Mouse (Mus musculus): Measurements from ENCODE around the gene Fzd10.

Fzd10 gene

DNA sequence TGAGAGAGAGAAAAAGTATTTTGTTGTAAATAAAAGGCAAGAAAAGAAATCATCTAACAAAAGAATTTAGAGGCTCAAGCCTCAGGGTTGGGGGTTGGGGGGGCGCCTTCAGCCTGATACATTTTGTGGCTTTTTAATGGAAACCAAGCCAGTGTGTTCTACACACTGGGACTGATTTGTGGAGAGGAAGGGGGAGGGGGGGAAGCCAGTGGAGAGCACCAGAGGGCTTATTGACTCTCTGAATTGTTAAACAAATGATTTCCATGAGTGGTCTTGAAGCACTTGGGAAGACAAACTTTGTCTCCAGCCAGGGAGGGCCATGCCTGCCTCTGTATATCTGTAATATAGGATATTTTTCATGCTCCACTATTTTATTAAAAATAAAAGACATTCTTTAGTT lies 3.0 kb downstream of the Fzd10 start:
- no peak for DNase-seq

DNA sequence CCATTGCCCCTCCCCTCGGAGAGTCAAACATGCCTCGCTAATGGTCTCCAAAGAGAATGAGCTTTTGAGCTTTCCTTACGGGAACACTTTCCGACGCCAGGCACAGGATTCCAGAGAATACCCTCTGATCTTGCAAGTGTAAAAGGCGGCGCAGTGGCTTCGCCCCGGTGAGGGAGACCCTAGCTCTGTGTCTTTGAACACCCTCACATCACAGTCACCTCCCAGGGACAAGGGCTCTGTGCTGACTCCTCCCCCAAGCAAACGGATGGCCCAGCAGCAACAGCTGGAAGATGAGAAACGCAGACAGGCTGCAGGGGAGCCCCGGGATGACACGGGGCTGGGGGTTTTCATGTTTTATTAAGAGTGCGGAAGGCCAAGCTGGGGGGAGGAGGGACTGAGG lies 6.0 kb downstream of the Fzd10 start:
- DNase-seq = no peak

DNA sequence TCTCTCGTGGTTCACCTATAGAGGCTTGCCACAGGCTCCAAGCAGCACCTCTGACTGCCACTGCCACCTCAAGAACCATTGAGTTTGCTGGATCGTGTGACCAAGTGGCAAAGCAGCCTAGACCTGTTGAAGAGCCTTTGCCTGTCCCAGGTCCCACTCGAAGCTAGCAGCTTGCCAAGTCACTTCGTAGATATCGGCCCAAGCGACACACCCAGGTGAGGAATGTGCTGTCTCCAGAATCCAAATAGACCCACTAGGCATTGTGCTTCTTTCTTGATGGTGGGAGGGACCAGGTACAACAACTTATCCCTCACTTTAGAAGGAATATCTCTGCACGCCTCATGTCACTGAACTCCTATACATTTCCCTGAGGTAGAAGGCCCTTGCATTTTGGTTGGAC lies 8.4 kb downstream of the Fzd10 start:
- DNase-seq = no peak

DNA sequence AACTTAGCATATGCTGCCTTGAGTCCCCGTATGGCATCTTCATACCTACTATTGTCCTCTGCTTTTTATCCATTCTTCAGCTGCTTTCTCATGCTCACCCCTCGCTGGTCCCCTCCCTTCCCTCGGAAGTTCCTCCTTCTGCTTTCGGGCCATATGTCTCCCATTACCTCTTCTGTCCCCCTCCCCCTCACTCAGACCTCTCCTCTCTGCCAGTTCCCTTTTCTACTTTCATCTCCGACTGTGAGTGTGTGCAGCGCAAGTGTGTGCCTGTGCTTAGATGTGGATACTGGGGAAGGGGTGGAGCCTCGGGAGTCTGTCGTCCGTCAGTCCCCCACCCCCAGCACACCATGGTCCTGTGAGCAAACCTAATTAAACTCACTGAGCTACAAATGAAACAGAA lies 17.0 kb downstream of the Fzd10 start:
- no peak for DNase-seq

DNA sequence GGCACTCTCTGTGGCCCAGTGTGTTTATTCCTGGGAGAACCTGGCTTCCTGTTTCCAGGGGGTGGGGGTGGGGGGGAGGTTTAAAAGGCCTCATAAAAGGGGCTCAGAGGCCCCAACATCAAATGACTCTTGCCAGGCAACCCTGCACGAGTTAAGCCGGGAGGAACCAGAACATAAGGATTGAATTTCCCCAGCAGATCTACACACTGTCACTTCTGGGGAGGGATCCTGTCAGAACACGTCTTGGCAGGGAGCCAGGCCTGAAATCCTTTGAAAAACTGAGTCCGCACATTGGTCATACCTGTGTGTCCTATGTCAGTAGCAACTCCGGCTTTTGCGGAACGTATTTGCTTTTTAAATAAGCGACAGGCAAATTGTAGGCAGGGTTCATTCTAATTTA lies 19.3 kb downstream of the Fzd10 start:
- DNase-seq = no peak

DNA sequence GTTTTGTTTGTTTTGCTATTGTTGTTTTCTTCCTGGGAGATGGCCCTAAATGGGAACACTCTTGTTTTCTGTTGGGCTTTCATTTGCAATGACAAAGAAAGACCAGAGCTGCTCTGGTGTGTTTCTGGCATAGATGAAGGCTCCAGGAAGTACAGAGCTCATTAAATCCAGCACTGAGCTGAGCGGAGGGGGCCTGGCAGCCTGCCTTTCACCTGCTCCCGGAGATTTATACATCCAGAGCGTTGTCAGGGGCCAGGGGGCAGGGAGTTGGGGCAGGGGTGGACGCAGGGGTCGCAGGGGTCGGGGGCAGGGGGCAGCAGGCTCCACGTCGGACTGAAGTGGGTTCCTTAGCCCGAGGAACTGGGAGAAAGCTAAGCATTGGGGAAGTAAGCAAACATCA lies 19.8 kb downstream of the Fzd10 start:
- no peak for DNase-seq

DNA sequence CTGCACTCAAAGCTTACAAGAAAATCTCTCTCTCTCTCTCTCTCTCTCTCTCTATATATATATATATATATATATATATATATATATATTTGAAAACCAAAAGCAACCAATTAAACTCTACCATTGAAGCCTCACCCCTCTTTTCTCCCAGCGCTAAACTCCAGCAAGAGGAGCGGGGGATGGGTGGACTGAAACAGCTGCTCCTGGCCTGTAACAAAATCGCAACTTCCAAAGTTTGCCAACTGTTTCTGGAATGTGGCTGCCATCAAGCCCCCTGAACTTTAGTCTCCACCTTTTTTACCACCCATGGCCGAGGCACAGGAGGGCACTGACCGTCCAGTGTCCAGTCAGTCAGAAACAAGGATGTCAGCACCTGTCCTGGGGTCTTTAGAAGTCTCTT lies 27.1 kb downstream of the Fzd10 start:
- no peak for DNase-seq

DNA sequence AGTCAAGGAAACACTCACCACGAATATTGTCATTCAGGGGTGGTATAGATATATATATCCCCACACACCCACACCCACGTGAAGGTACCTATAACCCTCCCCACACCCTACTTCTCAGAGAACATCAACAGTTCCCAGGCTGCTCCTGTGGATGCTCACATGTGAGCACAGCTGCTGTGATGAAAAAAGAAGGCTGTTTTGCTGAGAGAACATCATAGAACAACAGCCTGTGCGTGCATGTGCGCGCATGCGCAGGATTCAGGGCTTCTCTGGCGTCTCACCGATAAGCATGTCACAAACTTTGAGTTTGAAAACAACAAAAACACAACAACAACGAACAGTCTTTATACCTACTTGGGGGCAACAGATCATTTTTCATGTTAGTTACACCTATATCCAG lies 36.0 kb downstream of the Fzd10 start:
- no peak for DNase-seq

DNA sequence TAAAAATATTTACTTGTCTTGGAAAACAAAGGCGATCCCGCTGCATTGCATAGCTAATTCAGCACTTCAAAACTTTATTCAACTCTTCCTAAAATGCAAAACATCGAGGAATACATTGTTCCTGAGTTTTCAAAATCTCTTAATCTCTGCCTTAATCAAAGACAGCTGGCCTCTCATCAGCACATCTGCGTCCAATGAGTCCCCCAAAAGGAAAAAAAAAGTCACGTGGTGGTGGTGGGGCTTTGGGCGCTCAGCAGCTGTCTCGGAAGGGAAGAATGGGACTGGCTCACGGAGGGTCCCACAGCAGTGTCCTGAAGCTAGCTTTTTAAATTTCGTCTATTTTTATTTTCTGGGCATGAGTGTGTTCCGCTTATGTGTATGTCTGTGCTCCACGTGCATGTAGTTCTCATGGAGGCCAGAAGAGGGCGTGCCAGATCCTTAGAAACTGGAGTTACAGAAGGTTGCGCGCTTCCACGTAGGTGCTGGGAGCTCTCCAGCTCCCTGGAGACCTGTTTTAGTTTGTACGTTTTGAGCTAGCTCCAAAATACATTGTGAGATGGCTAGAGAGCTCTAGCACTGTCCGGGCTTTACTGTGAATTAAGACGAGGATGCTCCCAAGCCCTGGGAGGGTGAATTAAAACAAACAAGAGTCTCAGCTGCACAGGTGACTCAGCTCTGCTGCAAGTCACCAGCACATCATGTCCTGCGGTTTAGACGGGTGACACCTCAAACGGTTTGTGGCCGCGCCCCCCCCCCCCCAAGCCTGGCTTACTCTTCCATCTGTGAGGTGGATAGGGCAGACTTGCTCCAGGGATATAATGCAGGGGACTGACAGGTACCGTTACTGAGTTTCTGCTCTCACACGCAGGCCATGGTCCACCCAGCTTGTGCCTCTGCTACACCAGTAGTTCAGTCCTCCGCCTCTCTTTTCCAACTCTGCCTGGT lies 36.7 kb downstream of the Fzd10 start:
- no peak for DNase-seq

DNA sequence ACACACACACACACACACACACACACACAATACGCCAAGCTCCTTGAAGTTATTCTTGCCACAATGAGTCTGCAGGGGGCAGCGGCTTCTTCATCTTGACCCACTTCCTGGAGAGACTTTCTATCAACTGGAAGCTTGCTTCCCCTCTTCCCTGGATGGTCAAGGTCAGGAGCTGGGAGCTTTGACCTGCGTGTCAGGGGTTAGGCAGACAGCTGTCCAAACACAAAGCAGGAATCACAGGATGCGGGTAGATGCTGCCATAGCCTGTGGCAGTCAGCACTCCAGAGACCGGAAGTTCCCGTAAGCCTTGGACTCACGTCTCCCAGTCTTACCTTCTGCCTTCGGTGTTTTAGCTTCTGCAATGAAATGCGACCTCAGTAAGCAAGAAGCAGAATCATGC lies 38.1 kb downstream of the Fzd10 start:
- DNase-seq = no peak

DNA sequence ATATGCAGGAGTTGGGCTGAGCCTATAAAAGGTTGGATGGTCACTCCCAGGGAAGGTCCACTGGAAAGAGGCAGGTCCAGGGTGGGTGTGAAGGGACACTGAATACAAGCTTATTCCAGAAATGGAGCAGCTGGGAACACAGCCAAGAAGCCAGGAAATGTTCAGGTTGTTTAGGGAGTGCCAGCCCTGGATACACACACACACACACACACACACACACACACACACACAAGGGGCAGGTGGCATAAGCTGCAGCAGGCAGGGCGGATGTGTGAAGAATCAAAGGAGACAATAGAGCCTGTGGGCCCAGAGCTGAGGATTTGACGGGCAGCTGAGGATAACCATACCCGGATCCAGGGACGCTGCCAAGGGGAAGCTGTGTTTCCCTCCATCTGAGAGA lies 42.4 kb downstream of the Fzd10 start:
- DNase-seq = no peak

DNA sequence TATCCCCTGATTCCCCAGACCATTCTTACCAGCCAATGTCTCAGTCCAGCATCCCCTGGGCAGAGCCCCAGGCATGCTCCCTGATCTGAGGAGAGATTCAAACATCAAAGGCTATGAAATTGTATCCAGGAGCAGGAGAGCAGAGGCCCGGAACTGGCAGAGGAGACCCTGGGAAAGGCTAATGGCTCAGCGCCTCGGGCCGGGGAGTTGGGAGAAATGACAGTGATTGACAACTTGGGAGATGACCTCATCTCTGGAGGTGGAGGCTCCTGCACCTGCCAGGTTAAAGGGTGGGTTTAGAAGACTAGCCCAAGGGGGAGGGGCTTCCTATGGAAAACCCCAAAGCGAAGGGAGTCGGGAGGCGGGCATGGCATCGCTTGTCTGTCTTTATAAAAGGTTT lies 45.1 kb downstream of the Fzd10 start:
- DNase-seq = no peak

DNA sequence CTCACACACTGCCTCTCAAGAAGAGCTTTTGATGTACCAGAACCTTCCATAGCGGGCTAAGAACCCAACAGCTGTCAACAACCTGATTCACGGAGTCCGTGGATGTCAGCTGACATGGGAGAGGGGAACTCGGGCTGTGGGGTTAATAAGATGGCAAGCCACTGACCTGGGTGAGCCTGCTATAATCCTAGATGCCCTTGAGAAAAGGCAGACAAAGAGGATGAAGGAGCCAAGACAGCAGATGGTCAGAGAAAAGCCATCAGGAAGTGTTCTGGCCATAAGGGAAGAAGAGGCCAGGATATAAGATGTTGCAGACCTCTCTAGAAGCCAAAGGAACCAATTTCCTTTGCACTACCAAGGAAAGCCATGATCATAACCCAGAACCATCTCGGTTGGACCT lies 45.6 kb downstream of the Fzd10 start:
- no peak for DNase-seq

DNA sequence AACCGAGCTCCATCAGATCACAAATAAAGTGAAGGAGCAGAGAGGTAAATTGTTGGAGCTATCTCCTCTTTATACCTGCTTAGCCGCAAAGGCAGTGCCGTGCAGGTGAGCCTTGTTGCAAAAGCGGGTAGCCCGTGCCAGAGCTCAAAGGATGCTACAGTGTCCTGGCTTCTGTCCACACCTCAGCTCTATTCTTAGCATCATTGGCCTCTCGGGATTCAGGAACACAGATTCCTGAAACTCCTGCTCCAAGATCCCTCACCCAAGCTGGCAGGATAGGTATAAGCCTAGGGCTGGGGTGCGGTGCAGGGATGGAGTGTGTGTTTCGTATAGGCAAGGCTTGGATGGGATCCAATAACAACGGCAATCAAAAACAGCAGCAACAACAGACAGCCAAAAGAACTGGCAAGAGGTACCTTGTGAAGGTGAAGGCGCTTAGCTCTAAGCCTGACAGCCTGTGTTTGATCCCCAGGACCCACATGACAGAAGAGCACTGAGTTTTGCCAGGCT lies 46.6 kb downstream of the Fzd10 start:
- DNase-seq = peak; percentile 8

DNA sequence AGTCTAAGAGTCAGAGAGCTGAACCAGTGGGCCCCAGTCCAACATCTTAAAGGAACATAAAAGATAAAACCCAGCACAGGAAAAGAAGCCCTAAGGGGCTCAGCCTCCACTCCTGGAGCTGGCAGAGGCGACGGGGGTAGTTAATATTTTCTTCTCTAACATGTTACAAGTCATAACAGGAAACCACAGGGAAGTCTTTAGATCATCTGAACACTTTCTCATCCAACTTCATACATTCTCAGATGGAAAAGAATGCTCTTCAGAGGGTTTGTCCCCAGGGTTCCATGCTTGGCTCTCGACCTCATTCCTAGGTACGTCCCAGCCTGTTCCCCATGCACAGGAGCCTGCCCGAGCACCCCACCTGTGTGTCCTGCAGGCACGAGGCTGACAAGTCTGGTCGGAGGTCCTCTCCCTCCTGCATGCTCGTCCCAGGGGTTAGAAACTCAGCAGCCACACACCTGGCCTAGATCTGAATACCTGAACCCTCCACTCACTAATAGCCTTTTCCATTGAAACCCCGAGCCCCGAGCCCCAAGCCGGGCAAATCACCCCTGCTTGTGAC lies 48.8 kb downstream of the Fzd10 start:
- DNase-seq = no peak

Measured in cerebellum, adult 9-11 months (tissue).